Mouse (Mus musculus) forebrain, embryonic 12.5 days (tissue): ENCODE measurements at regions not wholly inside any gene's neighbourhood (a gene's known extent, or its start where the extent isn't known, plus 50 kb on each side); places are given as distances from the start of the nearest gene placed in this dataset.

Experiments used
- ATAC-seq: fragments of 200-750 bp; cut with Nextera tagmentation; 2 replicates; pipeline ENCODE4 v1.8.0; 2017; ENCODE audit warnings: moderate TSS enrichment; ENCODE audit not compliant: low FRiP score
- H3K27ac ChIP-seq: fragments of 300-500 bp; sonication (generic); 2 replicates; pipeline ENCODE4 v1.5.1; 2016; ENCODE audit warnings: mild to moderate bottlenecking
- H3K27me3 ChIP-seq: fragments of 300-500 bp; sonication (generic); 2 replicates; pipeline ENCODE4 v1.6.1; 2016; ENCODE audit warnings: mild to moderate bottlenecking
- H3K36me3 ChIP-seq: fragments of 300-500 bp; sonication (generic); replicated peaks from 2 replicates; pipeline ENCODE4 v1.6.1; 2016; ENCODE audit warnings: mild to moderate bottlenecking
- H3K4me1 ChIP-seq: fragments of 300-500 bp; sonication (generic); 2 replicates; pipeline ENCODE4 v1.6.1; 2016
- H3K4me2 ChIP-seq: fragments of 300-500 bp; sonication (generic); 2 replicates; pipeline ENCODE4 v1.6.1; 2016; ENCODE audit warnings: mild to moderate bottlenecking, moderate library complexity
- H3K4me3 ChIP-seq: fragments of 300-500 bp; sonication (generic); replicated peaks from 2 replicates; pipeline ENCODE4 v1.5.1; 2016; ENCODE audit warnings: mild to moderate bottlenecking
- H3K9ac ChIP-seq: fragments of 300-500 bp; sonication (generic); 2 replicates; pipeline ENCODE4 v1.6.1; 2016; ENCODE audit warnings: mild to moderate bottlenecking
- H3K9me3 ChIP-seq: fragments of 300-500 bp; sonication (generic); 2 replicates; pipeline ENCODE4 v1.6.1; 2016
- WGBS: fragments of 180-500 bp; shearing (Covaris S2); methylation state at CpG from one replicate; pipeline ENCODE4 v1.1.7; 2016; 5-methylcytosine and 5-hydroxymethylcytosine counted together

DNA sequence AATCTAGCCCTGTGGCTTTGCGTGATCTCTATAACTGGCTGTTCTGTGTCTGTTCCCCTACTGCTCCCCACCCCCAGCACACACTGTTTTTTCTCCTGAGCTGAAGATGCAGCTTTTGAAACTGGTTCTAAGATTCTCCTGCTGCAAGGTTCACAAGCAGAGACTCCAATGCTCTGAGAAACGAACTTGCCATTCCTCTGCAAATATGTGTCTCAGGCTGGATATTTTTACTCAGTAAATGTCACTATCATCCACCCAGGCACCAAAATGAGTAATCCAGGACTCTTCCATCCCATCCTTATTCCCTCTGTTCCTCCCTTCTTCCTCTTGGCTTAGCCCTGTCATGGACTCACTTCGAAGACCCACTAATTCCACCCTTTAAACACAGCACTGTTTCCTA is 943.9 kb upstream of the Fam160b2 start:
- 0 out of 2 replicates have a peak, but pooled peaks cover 5% of the 10 kb centered on the region for H3K4me1 ChIP-seq
- H3K27me3 ChIP-seq: no peaks in the 10 kb centered on the region
- H3K9ac ChIP-seq: no peak overlapping the region
- no peaks in the 10 kb centered on the region for H3K36me3 ChIP-seq
- no peaks in the 10 kb centered on the region for H3K9me3 ChIP-seq
- ATAC-seq: no peak
- 87% methylated on average over 3 of the region's 3 CpGs for WGBS
- no peak overlapping the region for H3K4me3 ChIP-seq
- no peak overlapping the region for H3K4me2 ChIP-seq
- H3K27ac ChIP-seq: no peak overlapping the region

DNA sequence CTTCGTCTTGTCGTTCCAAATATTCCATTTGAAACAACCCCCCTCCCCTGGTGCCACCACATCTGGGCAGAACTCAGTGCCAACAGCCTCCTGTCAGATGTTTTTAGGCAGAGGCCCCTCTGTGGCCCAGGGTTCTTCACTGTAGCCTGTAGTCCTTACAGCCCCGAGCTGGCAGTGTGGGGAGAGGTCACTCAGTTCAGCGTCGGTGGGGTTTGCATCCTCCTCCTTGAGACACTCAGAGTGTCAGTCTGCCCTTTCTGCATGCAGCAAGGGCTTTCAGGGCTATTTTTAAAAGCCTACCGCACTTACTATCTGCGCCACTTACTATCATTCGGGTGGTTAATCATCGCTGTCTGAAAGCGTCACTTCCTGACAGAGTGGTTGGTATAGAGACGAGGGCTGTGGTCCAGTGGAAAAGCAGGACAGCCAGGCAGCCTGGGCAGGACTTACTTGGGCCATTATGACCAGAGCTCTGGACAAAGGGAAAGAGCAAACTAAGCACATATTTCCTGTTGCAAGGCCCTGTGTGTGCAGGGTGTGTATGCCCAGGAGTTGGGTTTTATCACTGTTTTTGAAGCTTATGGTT is 932.5 kb upstream of the Fam160b2 start:
- no peak for ATAC-seq
- Histone ChIP-seq H3K9me3 (no peaks in the 10 kb centered on the region), H3K4me3 (no peak overlapping the region), H3K4me1 (no peaks in the 10 kb centered on the region), H3K27me3 (no peaks in the 10 kb centered on the region), H3K9ac (no peak overlapping the region), H3K36me3 (no peaks in the 10 kb centered on the region), H3K4me2 (no peak overlapping the region), H3K27ac (no peak overlapping the region)
- 82% methylated on average over 11 of the region's 11 CpGs for WGBS

GRCm38 (mm10) chr14:71531298-71531697 is 931.7 kb upstream of the Fam160b2 start:
- Histone ChIP-seq H3K4me1 (no peaks in the 10 kb centered on the region), H3K4me2 (no peak overlapping the region), H3K9ac (no peak overlapping the region), H3K27me3 (no peaks in the 10 kb centered on the region), H3K9me3 (no peaks in the 10 kb centered on the region), H3K36me3 (no peaks in the 10 kb centered on the region), H3K4me3 (no peak overlapping the region), H3K27ac (no peak overlapping the region)
- 86% methylated on average over 2 of the region's 2 CpGs for WGBS
- no peak for ATAC-seq

- no peak overlapping the region for H3K4me2 ChIP-seq
- ATAC-seq: no peak
- WGBS: 75% methylated on average over 6 of the region's 6 CpGs
- no peaks in the 10 kb centered on the region for H3K36me3 ChIP-seq
- H3K4me1 ChIP-seq: no peaks in the 10 kb centered on the region
- no peak overlapping the region for H3K27ac ChIP-seq
- H3K9ac ChIP-seq: no peak overlapping the region
- no peaks in the 10 kb centered on the region for H3K27me3 ChIP-seq
- no peaks in the 10 kb centered on the region for H3K9me3 ChIP-seq
- no peak overlapping the region for H3K4me3 ChIP-seq
These were observed 930.8 kb upstream of the Fam160b2 start for GRCm38 (mm10) chr14:71530421-71530820.

- Histone ChIP-seq H3K4me1 (no peaks in the 10 kb centered on the region), H3K4me2 (no peak overlapping the region), H3K36me3 (no peaks in the 10 kb centered on the region), H3K9ac (no peak overlapping the region), H3K9me3 (no peaks in the 10 kb centered on the region), H3K27me3 (no peaks in the 10 kb centered on the region), H3K27ac (no peak overlapping the region), H3K4me3 (no peak overlapping the region)
- no peak for ATAC-seq
- WGBS: 54% methylated on average over 2 of the region's 2 CpGs
These were observed 918.9 kb upstream of the Fam160b2 start for GRCm38 (mm10) chr14:71518541-71518940.

DNA sequence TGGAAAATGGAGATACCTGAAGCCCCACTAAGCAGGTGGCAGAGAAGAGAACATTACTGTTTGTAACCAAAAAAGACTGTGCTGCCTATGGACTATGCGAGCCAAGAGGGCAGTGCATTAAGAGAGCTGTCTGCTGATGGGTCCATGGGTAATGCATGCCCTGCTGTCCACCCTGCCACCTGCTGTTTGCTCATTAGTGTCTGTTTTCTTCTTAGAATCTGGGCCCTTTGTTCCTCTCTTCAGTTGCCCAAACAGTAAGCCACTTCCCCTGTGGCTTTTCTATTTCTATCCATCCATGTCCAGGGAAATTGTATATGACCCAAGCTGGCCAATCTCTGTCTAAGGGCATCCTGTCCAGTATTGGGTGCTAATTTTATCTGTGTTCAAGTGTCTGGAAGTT is 901.2 kb upstream of the Fam160b2 start:
- Histone ChIP-seq H3K36me3 (no peaks in the 10 kb centered on the region), H3K27ac (no peak overlapping the region), H3K27me3 (no peaks in the 10 kb centered on the region), H3K4me3 (no peak overlapping the region), H3K4me1 (no peaks in the 10 kb centered on the region), H3K4me2 (no peak overlapping the region), H3K9ac (no peak overlapping the region), H3K9me3 (no peaks in the 10 kb centered on the region)
- 39% methylated on average over 1 of the region's 1 CpGs for WGBS
- no peak for ATAC-seq

GRCm38 (mm10) chr14:71491201-71491600 is 891.6 kb upstream of the Fam160b2 start:
- Histone ChIP-seq H3K36me3 (no peaks in the 10 kb centered on the region), H3K4me2 (no peak overlapping the region), H3K4me3 (no peak overlapping the region), H3K9me3 (no peaks in the 10 kb centered on the region), H3K4me1 (no peaks in the 10 kb centered on the region), H3K27me3 (no peaks in the 10 kb centered on the region), H3K27ac (no peak overlapping the region), H3K9ac (no peak overlapping the region)
- 89% methylated on average over 7 of the region's 7 CpGs for WGBS
- ATAC-seq: no peak

GRCm38 (mm10) chr14:71486176-71486970 is 886.7 kb upstream of the Fam160b2 start:
- ATAC-seq: no peak
- Histone ChIP-seq H3K4me1 (no peaks in the 10 kb centered on the region), H3K9me3 (no peaks in the 10 kb centered on the region), H3K9ac (no peak overlapping the region), H3K27me3 (no peaks in the 10 kb centered on the region), H3K27ac (no peak overlapping the region), H3K36me3 (no peaks in the 10 kb centered on the region), H3K4me2 (no peak overlapping the region), H3K4me3 (no peak overlapping the region)
- WGBS: 84% methylated on average over 12 of the region's 12 CpGs

GRCm38 (mm10) chr14:71475656-71476055 is 876.0 kb upstream of the Fam160b2 start:
- Histone ChIP-seq H3K27me3 (no peaks in the 10 kb centered on the region), H3K27ac (no peak overlapping the region), H3K4me1 (no peaks in the 10 kb centered on the region), H3K9ac (no peak overlapping the region), H3K4me2 (no peak overlapping the region), H3K9me3 (no peaks in the 10 kb centered on the region), H3K36me3 (no peaks in the 10 kb centered on the region), H3K4me3 (no peak overlapping the region)
- no peak for ATAC-seq
- WGBS: 60% methylated on average over 2 of the region's 2 CpGs

GRCm38 (mm10) chr14:71473907-71474306 is 874.3 kb upstream of the Fam160b2 start:
- ATAC-seq: no peak

GRCm38 (mm10) chr14:71432364-71432763 is 832.7 kb upstream of the Fam160b2 start:
- Histone ChIP-seq H3K4me1 (no peaks in the 10 kb centered on the region), H3K4me2 (no peak overlapping the region), H3K27ac (no peak overlapping the region), H3K27me3 (no peaks in the 10 kb centered on the region), H3K9me3 (no peaks in the 10 kb centered on the region), H3K4me3 (no peak overlapping the region), H3K9ac (no peak overlapping the region), H3K36me3 (no peaks in the 10 kb centered on the region)
- 66% methylated on average over 2 of the region's 2 CpGs for WGBS
- ATAC-seq: no peak

More at GRCm38 (mm10) chr14:71473907-71474306, 874.3 kb upstream of the Fam160b2 start:
- no peaks in the 10 kb centered on the region for H3K4me1 ChIP-seq
- no peaks in the 10 kb centered on the region for H3K36me3 ChIP-seq
- no peaks in the 10 kb centered on the region for H3K27me3 ChIP-seq
- no peak overlapping the region for H3K27ac ChIP-seq
- H3K9me3 ChIP-seq: no peaks in the 10 kb centered on the region
- H3K4me2 ChIP-seq: no peak overlapping the region
- WGBS: 86% methylated on average over 6 of the region's 6 CpGs
- no peak overlapping the region for H3K9ac ChIP-seq
- H3K4me3 ChIP-seq: no peak overlapping the region
